Mouse (Mus musculus) retina, adult 2 months (tissue): ENCODE measurements around the gene Ppp4r4.
"Not testable (repeated sequence)": the region's sequence is repeated elsewhere in the genome, so short reads cannot be mapped to it uniquely, and the experiment has no call there.

Source experiments
- DNase-seq: peaks from one replicate; pipeline ENCODE4 v3.0.0-alpha.2; 2012; ENCODE audit warnings: low read depth, low spot score

Gene Ppp4r4

GRCm38 (mm10) chr12:103634430-103634829 lies 102.3 kb downstream of the Ppp4r4 start:
- DNase-seq = no peak

DNA sequence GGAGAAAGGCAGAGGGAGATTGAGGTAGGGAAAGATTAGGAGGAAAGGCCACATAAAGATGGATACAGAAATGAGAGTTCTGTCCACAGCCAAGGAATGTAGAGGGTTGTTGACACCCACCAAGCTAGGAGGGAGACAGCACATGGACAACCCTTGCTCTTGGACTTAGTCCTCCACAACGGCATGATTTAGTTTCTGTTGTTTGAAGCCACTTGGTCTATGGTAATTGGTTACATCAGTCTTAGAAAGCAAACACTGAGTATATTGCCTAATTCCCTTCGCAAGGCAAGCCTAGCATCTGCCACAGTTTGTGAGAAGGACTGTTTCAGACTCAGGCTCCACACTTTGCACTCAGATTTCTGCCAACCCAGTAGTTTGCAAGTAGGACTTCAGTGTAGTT lies 103.8 kb downstream of the Ppp4r4 start:
- DNase-seq = no peak

DNA sequence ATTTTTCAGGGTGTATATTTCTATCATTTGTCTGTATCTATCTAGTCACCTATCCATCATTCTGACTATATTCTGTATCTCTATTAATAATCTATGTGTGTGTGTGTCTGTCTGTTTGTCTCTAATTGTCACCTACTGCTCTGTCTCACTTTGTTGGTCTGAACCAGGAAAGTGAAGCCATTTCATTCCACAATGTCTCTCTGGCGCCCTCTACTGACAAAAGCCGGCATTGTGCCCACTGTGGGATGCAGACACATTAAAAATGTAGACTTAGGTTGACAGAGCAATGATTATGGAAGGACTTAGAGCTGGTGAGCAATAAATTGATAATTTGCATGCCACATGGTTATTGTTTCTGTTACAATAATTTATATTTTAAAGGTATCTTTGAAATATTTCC lies 111.3 kb downstream of the Ppp4r4 start:
- peak; percentile 33 for DNase-seq

DNA sequence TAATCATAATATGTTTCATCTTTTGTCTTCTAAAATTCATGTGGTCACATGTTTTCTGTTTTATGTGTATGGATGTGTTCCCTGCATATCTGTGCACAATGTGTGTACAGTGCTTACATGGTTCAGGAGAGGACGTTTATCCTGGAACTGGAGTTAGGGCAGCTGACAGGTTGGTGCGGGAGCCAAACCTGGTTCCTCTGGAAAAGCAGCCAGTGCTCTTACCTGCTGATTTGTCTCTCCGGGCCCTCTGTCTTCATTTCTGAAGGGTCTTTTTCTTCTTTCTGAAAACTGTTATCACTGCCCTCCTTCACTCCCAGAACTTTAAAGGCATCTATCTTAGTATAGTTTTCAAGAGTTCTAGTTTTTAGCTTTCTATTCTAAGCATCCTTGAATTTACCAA lies 111.7 kb downstream of the Ppp4r4 start:
- DNase-seq = no peak

- DNase-seq = no peak
Measured at GRCm38 (mm10) chr12:103644601-103645000, 112.5 kb downstream of the Ppp4r4 start.

DNA sequence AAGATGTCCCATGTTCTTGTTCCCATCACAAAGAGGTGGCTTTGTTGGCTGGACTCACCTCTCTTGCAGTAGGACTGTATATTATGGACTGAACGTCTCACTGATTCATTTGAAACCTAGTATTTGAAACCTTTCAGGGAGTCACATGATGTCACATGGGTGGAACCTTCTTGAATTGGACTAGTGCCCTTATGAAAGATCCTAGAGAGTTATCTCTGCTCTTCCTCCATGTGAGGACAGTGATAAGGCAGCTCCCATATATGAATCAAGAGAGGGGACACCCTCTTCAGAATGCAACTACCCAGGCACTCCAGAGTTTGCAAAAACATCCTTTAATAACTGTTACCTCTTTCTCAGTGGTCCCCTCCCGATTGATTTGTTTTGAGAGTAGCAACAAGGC lies 114.2 kb downstream of the Ppp4r4 start:
- no peak for DNase-seq

DNA sequence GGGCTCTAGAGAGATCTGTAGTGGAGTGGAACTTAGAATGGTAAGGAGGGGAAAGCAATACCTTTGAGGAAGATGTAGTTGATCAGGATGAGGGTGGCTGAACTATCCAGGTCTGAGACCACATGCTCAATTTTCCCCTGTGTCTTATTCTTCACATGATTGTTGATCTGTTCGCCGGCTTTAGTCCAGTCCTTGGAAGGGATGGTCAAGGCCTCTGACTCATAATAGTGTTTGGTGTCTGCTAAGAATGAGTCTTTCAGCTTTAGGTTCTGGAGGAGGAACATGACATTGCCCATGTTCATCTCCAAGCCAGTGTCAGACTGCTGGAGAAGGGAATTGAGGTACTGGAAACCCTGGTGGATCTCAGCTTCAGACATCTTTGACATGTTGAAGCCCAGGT lies 121.8 kb downstream of the Ppp4r4 start:
- no peak for DNase-seq

DNA sequence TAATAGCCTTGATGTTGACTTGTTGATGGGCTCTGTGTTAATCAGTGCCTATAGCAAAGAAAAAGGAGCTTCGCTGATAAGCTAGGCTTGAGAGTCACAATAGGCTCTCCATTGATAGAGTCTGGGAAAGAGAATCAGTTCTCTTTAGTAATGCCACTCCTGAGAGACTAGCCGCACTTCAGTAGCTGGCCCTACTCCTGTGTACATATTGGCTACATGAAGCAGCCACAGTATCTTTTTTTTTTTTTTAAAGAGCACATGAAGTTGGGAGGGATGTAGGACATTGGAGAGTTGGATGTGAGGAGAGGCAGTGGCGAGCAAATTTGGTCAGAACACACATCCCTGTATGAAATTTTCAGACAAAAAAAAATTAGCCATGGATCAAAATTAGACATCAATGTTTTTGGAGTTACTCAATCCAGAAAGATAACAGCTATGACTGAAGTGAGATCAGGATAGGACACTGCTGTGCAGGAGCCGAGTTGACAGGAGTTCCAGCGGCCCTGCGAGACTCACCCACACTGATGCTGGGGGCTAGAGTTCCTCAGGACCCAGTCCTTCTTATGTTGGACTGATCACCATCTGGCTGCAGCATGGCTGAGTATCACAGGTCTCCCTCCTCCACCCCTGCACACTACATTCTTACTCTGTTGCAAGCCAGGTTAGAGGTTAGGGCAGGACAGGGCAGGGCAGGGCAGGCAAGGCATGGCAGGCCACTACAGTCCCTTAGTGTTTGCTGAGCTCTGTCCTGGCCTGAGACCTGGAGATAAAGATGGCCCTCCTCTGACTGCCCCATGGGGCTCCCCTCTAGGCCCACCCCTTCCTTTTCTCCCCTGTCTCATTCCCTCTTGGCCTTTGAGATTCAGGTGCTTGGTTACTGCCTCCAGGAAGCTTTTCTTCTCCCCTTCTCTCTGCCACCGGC lies 123.3 kb downstream of the Ppp4r4 start:
- DNase-seq = no peak

GRCm38 (mm10) chr12:103656848-103657626 lies 125.0 kb downstream of the Ppp4r4 start, which contains the start of gene Serpina6:
Gene Serpina6 (minus strand): TSS chr12:103657212.
- no peak for DNase-seq

DNA sequence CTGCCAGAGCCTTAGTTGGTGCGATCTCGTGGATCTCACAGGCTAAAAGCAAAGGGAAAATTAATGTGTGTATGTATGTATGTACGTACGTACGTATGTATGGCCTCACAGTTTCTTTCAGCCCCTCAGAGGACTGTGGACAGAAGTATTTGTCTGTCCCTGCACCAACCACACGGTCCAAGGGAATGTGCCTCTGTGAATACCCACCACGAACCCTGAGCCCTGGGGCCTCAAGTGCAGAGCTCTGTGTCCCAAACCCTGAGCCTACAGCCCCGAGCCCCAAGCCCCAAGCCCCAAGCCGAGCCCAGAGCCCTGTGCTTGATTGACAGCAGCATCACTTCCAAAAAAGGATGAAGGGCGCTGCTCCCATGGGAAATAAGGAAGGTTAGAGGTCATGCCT lies 125.9 kb downstream of the Ppp4r4 start:
- DNase-seq = no peak

GRCm38 (mm10) chr12:103659171-103659570 lies 127.1 kb downstream of the Ppp4r4 start:
- no peak for DNase-seq

DNA sequence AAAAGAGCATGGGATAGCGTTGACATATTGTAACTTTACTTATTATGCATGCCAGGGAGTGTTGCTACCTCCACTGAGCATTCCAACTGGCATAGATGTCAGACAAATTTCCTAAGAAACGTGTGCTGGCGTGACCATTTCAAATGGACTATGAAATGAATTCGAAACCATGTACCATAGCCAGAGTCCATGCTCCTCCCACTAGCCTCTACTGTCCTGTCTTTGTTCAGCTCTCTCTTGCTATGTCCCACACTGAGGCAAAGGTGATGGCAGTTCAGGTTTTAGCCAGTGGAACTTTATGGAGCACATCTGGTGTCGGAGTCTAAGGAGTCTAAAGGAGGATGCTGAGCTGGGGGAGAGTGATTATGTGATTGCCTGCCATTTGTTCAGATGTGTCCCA lies 128.0 kb downstream of the Ppp4r4 start:
- no peak for DNase-seq

DNA sequence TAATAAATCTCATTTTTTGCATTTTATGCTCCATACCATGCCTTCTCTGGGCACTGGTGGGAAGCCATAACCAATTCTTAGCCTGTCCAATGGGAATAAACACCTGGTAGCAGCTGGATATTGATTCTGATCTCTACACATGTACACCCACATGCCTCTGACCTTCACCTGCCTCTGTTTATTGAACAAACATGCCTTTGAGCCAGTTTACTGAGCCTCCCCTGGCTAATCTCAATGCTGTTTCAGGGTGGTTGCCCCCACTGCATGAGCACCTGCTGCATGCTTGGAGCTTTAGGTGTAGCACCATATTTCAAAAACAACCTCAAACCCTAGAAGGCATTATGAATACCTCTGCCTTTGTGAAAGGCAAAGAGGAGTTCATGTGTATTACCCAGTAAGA lies 130.0 kb downstream of the Ppp4r4 start:
- DNase-seq = not testable (repeated sequence)
